Mouse (Mus musculus): ENCODE results near the gene Creb3l4. TPM values are rescaled to one million over a fixed set of nuclear protein-coding genes. Genes with fewer than 3 reads are reported as not detected.
"Not testable (repeated sequence)": the region's sequence is repeated elsewhere in the genome, so short reads cannot be mapped to it uniquely, and the experiment has no call there.

Creb3l4 gene
- total RNA-seq, 2 experiments from 2014 or later: not detected

- no peak for DNase-seq (ENCODE audit: low spot score in 2 of 2)
- Histone ChIP-seq H3K4me3 (no peak overlapping the region), H3K27ac (no peak overlapping the region)
- TF ChIP-seq CTCF (conservative IDR thresholded peaks at IDR 0.05): no peak
Observed at GRCm38 (mm10) chr3:90256731-90257530, 13.6 kb upstream of the Creb3l4 start.

GRCm38 (mm10) chr3:90255784-90256353, 12.6 kb upstream of the Creb3l4 start:
- TF ChIP-seq CTCF (conservative IDR thresholded peaks at IDR 0.05): no peak
- DNase-seq (ENCODE audit: low spot score in 2 of 2): no peak
- H3K4me3 ChIP-seq: no peak overlapping the region
- no peak overlapping the region for H3K27ac ChIP-seq

- no peak for TF ChIP-seq CTCF (conservative IDR thresholded peaks at IDR 0.05)
- peak overlapping the region; percentile 95; the same call in 1 of the 2 replicates for H3K27ac ChIP-seq
- H3K4me3 ChIP-seq: peak overlapping the region; percentile 97
- no peak for DNase-seq (ENCODE audit: low spot score in 2 of 2)
Observed at GRCm38 (mm10) chr3:90255194-90255565, 11.9 kb upstream of the Creb3l4 start.

- no peak for DNase-seq (ENCODE audit: low spot score in 2 of 2)
- TF ChIP-seq CTCF (conservative IDR thresholded peaks at IDR 0.05): no peak
- Histone ChIP-seq H3K4me3 (peak overlapping the region; percentile 97), H3K27ac (peak overlapping the region; percentile 95)
Observed at GRCm38 (mm10) chr3:90254419-90255193, 11.3 kb upstream of the Creb3l4 start.

- TF ChIP-seq CTCF (conservative IDR thresholded peaks at IDR 0.05): no peak
- Histone ChIP-seq H3K27ac (peak within 1 kb of the TSS; percentile 95), H3K4me3 (peak within 1 kb of the TSS; percentile 97)
- peak; percentile 97 to 99 for DNase-seq (ENCODE audit: low spot score in 2 of 2)
Observed at GRCm38 (mm10) chr3:90253653-90254418, 10.5 kb upstream of the Creb3l4 start, which contains the start of gene Crtc2. Gene Crtc2, plus strand, starts transcription at chr3:90254163.

- DNase-seq (ENCODE audit: low spot score in 2 of 2); H3K4me3 ChIP-seq: not testable (repeated sequence)
- peak overlapping the region; percentile 10; the same call in 1 of the 2 replicates for H3K27ac ChIP-seq
Observed at GRCm38 (mm10) chr3:90253174-90253573, 9.9 kb upstream of the Creb3l4 start.

GRCm38 (mm10) chr3:90252659-90253058, 9.3 kb upstream of the Creb3l4 start:
- not testable (repeated sequence) for H3K27ac ChIP-seq; H3K4me3 ChIP-seq; DNase-seq (ENCODE audit: low spot score in 2 of 2)

- H3K4me3 ChIP-seq; DNase-seq (ENCODE audit: low spot score in 2 of 2): not testable (repeated sequence)
- H3K27ac ChIP-seq: peak overlapping the region; percentile 53; the same call in 1 of the 2 replicates
Observed at GRCm38 (mm10) chr3:90251731-90252226, 8.5 kb upstream of the Creb3l4 start.

GRCm38 (mm10) chr3:90250791-90251190, 7.5 kb upstream of the Creb3l4 start:
- Histone ChIP-seq H3K27ac (peak overlapping the region; percentile 53; the same call in 1 of the 2 replicates), H3K4me3 (no peak overlapping the region)
- no peak for TF ChIP-seq CTCF (conservative IDR thresholded peaks at IDR 0.05)
- no peak for DNase-seq (ENCODE audit: low spot score in 2 of 2)

GRCm38 (mm10) chr3:90248746-90249100, 5.4 kb upstream of the Creb3l4 start:
- no peak for TF ChIP-seq CTCF (conservative IDR thresholded peaks at IDR 0.05)
- Histone ChIP-seq H3K27ac (peak overlapping the region; percentile 98), H3K4me3 (peak overlapping the region; percentile 99)
- no peak for DNase-seq (ENCODE audit: low spot score in 2 of 2)

- no peak for TF ChIP-seq CTCF (conservative IDR thresholded peaks at IDR 0.05)
- Histone ChIP-seq H3K4me3 (peak within 1 kb of the TSS; percentile 99), H3K27ac (peak within 1 kb of the TSS; percentile 98)
- peak; percentile 90 to 94 for DNase-seq (ENCODE audit: low spot score in 2 of 2)
Observed at GRCm38 (mm10) chr3:90247960-90248745, 4.8 kb upstream of the Creb3l4 start, which contains the start of gene Slc39a1. Gene Slc39a1, plus strand, starts transcription at chr3:90248172.

- peak overlapping the region; percentile 98 for H3K27ac ChIP-seq
- peak overlapping the region; percentile 99 for H3K4me3 ChIP-seq
- peak; percentile 43 for TF ChIP-seq CTCF (conservative IDR thresholded peaks at IDR 0.05)
- no peak for DNase-seq (ENCODE audit: low spot score in 2 of 2)
Observed at GRCm38 (mm10) chr3:90247630-90247959, 4.3 kb upstream of the Creb3l4 start.
